Mouse (Mus musculus) heart, postnatal 0 days (tissue): Measurements from ENCODE around the gene Pced1a. TPM values are rescaled to one million over a fixed set of nuclear protein-coding genes. Genes with fewer than 3 reads are reported as not detected.

Source experiments
- ATAC-seq: fragments of 200-750 bp; cut with Nextera tagmentation; 2 replicates; pipeline ENCODE4 v1.8.0; 2017; ENCODE audit warnings: low read depth, moderate number of reproducible peaks, moderate library complexity; ENCODE audit not compliant: insufficient read depth
- DNase-seq: peaks from one replicate; pipeline ENCODE4 v3.0.0-alpha.2; 2016; ENCODE audit warnings: low spot score
- H3K27ac ChIP-seq: fragments of 300-500 bp; sonication (generic); 2 replicates; pipeline ENCODE4 v1.5.1; 2014; ENCODE audit warnings: low read depth, mild to moderate bottlenecking
- H3K27me3 ChIP-seq: fragments of 300-500 bp; sonication (generic); 2 replicates; pipeline ENCODE4 v1.6.1; 2014; ENCODE audit warnings: low read length, mixed read lengths; ENCODE audit not compliant: control insufficient read depth, insufficient read depth
- H3K36me3 ChIP-seq: fragments of 300-500 bp; sonication (generic); replicated peaks from 2 replicates; pipeline ENCODE4 v1.6.1; 2014; ENCODE audit warnings: low read length, mixed read lengths; ENCODE audit not compliant: control insufficient read depth, insufficient read depth
- H3K4me1 ChIP-seq: fragments of 300-500 bp; sonication (generic); 2 replicates; pipeline ENCODE4 v1.6.1; 2014; ENCODE audit warnings: antibody characterized with exemption; ENCODE audit not compliant: control insufficient read depth, insufficient read depth
- H3K4me2 ChIP-seq: fragments of 300-500 bp; sonication (generic); 2 replicates; pipeline ENCODE4 v1.6.1; 2014; ENCODE audit warnings: low read depth, mild to moderate bottlenecking, low read length, moderate library complexity
- H3K4me3 ChIP-seq: fragments of 300-500 bp; sonication (generic); 2 replicates; pipeline ENCODE4 v1.5.1; 2014; ENCODE audit warnings: low read depth, low read length
- H3K9ac ChIP-seq: fragments of 300-500 bp; sonication (generic); replicated peaks from 2 replicates; pipeline ENCODE4 v1.6.1; 2014; ENCODE audit warnings: low read depth, low read length, mixed read lengths
- H3K9me3 ChIP-seq: fragments of 300-500 bp; sonication (generic); replicated peaks from 2 replicates; pipeline ENCODE4 v1.6.1; 2016; ENCODE audit warnings: low read length; ENCODE audit not compliant: control insufficient read depth
- CTCF ChIP-seq: IDR thresholded peaks from 2 replicates; pipeline ENCODE4 v1.5.1; 2016; ENCODE audit warnings: antibody characterized with exemption, control low read depth, low read depth
- EP300 ChIP-seq: IDR thresholded peaks from 2 replicates; pipeline ENCODE4 v1.6.1; 2016; ENCODE audit warnings: antibody characterized with exemption, low read depth
- WGBS: fragments of 180-500 bp; shearing (Covaris S2); extraction: QIAGEN DNeasy Blood & Tissue Kit; methylation state at CpG from one replicate; pipeline ENCODE4 v1.1.7; 2014; 5-methylcytosine and 5-hydroxymethylcytosine counted together
- polyA plus RNA-seq: library from polyadenylated mRNA; unstranded; fragments of >200 nt; fragmentation: Nextera tagmentation; extraction: Ambion mirVana; gene quantifications from 2 replicates; pipeline ENCODE4 v1.2.1, GENCODE M21; 2015
- total RNA-seq: library from RNA; depleted of rRNA; stranded (reverse); fragments of >200 nt; gene quantifications from 2 replicates; pipeline ENCODE4 v1.2.3, GENCODE M21; 2014; ENCODE audit warnings: low replicate concordance

Pced1a gene
- total and polyA plus RNA-seq, 2 experiments from 2014 or later, result 2.7 to 6.4 TPM

GRCm38 (mm10) chr2:130436769-130437168, 12.3 kb upstream of the Pced1a start:
- no peak for TF ChIP-seq CTCF
- no peak for TF ChIP-seq EP300
- Histone ChIP-seq H3K27me3 (no peaks in the 10 kb centered on the region), H3K4me3 (no peak overlapping the region), H3K4me2 (no peak overlapping the region), H3K9me3 (no peaks in the 10 kb centered on the region), H3K27ac (no peak overlapping the region), H3K9ac (no peak overlapping the region), H3K36me3 (peaks cover 43% of the 10 kb centered on the region), H3K4me1 (no peaks in the 10 kb centered on the region)
- 88% methylated on average over 1 of the region's 1 CpGs for WGBS
- DNase-seq (no peak), ATAC-seq (no peak)

- WGBS, result 23% methylated on average over 4 of the region's 4 CpGs
- H3K36me3 ChIP-seq, result peaks cover 9% of the 10 kb centered on the region
- TF ChIP-seq CTCF (peak; percentile 66), EP300 (no peak)
- H3K4me3 ChIP-seq, result no peak overlapping the region
- no peak overlapping the region for H3K4me2 ChIP-seq
- no peaks in the 10 kb centered on the region for H3K9me3 ChIP-seq
- ATAC-seq (no peak), DNase-seq (no peak)
- H3K9ac ChIP-seq, result no peak overlapping the region
- H3K27me3 ChIP-seq, result no peaks in the 10 kb centered on the region
- H3K4me1 ChIP-seq, result no peaks in the 10 kb centered on the region
- H3K27ac ChIP-seq, result no peak overlapping the region
These were observed 8.7 kb upstream of the Pced1a start for GRCm38 (mm10) chr2:130433152-130433551.

GRCm38 (mm10) chr2:130432157-130432556, 7.7 kb upstream of the Pced1a start:
- ATAC-seq (no peak), DNase-seq (no peak)
- no peaks in the 10 kb centered on the region for H3K4me1 ChIP-seq
- TF ChIP-seq EP300 (no peak), CTCF (no peak)
- H3K36me3 ChIP-seq, result no peaks in the 10 kb centered on the region
- H3K9ac ChIP-seq, result no peak overlapping the region
- H3K27ac ChIP-seq, result no peak overlapping the region
- H3K4me3 ChIP-seq, result no peak overlapping the region
- 70% methylated on average over 3 of the region's 3 CpGs for WGBS
- no peaks in the 10 kb centered on the region for H3K27me3 ChIP-seq
- no peaks in the 10 kb centered on the region for H3K9me3 ChIP-seq
- H3K4me2 ChIP-seq, result no peak overlapping the region

- Histone ChIP-seq H3K9me3 (no peaks in the 10 kb centered on the region), H3K9ac (no peak overlapping the region), H3K27ac (no peak overlapping the region), H3K4me2 (no peak overlapping the region), H3K36me3 (no peaks in the 10 kb centered on the region), H3K4me3 (no peak overlapping the region), H3K27me3 (no peaks in the 10 kb centered on the region), H3K4me1 (no peaks in the 10 kb centered on the region)
- no peak for TF ChIP-seq CTCF
- no peak for TF ChIP-seq EP300
- 54% methylated on average over 3 of the region's 3 CpGs for WGBS
- DNase-seq, result no peak
- no peak for ATAC-seq
These were observed 6.0 kb upstream of the Pced1a start for GRCm38 (mm10) chr2:130430484-130430883.

DNA sequence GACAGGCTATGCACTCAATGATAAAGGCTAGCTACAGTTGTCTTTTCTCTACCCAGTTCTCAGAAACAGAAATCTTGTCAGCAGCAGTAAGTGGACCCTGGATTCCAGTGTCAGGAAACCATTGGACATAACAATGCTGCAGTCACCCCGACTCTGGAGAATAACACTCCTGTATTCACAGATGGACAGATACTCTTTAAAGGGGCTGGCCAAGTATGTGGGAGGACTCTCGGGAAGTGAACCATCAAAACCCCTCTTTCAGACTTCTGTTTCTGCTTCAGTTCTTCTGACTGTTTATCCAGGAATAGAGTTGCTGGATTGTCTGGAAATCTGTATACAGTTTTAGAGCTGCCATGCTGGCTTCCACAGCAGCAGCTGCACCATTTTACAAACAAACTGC, 5.3 kb upstream of the Pced1a start:
- no peak overlapping the region for H3K27ac ChIP-seq
- H3K4me2 ChIP-seq, result no peak overlapping the region
- H3K9ac ChIP-seq, result no peak overlapping the region
- peaks cover 3% of the 10 kb centered on the region; the same call in 1 of the 2 replicates for H3K4me1 ChIP-seq
- no peaks in the 10 kb centered on the region for H3K27me3 ChIP-seq
- no peak overlapping the region for H3K4me3 ChIP-seq
- ATAC-seq (no peak), DNase-seq (no peak)
- TF ChIP-seq CTCF (no peak), EP300 (no peak)
- 46% methylated on average over 2 of the region's 2 CpGs for WGBS
- H3K36me3 ChIP-seq, result no peaks in the 10 kb centered on the region
- H3K9me3 ChIP-seq, result no peaks in the 10 kb centered on the region

DNA sequence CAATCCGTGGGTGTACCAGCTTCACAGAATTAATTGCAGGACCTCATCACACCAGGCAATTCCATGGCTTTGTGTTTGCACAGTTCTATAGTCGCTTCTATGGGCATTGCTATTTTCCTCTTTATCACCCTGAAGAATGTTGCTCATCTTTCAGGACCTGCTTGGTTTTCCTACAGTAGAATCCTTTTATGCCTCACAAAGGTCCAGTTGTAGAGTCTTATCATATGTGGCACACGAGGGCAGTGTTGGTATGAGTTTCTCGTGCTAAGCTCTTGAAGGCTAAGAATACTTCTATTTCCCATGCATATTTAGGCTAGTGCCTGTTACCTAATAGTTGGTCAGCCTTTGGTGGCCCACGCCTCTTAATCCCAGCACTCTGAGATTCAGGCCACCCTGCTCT, 611 bp upstream of the Pced1a start:
- no peaks in the 10 kb centered on the region for H3K9me3 ChIP-seq
- H3K9ac ChIP-seq, result peak overlapping the region; percentile 86
- ATAC-seq, result no peak
- peak overlapping the region; percentile 78 for H3K4me3 ChIP-seq
- H3K27ac ChIP-seq, result peak overlapping the region; percentile 87
- no peaks in the 10 kb centered on the region for H3K27me3 ChIP-seq
- TF ChIP-seq EP300, result no peak
- peak; percentile 45 for TF ChIP-seq CTCF
- peaks cover 11% of the 10 kb centered on the region; the same call in 1 of the 2 replicates for H3K4me1 ChIP-seq
- no peaks in the 10 kb centered on the region for H3K36me3 ChIP-seq
- DNase-seq, result peak; percentile 54
- 19% methylated on average over 5 of the region's 5 CpGs for WGBS
- peak overlapping the region; percentile 79 for H3K4me2 ChIP-seq
